Mouse (Mus musculus): ENCODE measurements around the gene Tpst2. TPM values are rescaled to one million over a fixed set of nuclear protein-coding genes. Genes with fewer than 3 reads are reported as not detected.

Gene Tpst2
- polyA plus RNA-seq, 1 experiment from 2014 or later = 35.3 TPM

GRCm38 (mm10) chr5:112287652-112288051 lies 11.2 kb downstream of the Tpst2 start:
- Histone ChIP-seq H3K9ac (replicated peaks; ENCODE audit: low read depth, low read length) (no peak overlapping the region), H3K4me1 (ENCODE audit: control insufficient read depth, insufficient read depth, low read length) (peaks cover 7% of the 10 kb centered on the region), H3K36me3 (ENCODE audit: control insufficient read depth, insufficient read depth, low read length) (no peaks in the 10 kb centered on the region), H3K4me3 (ENCODE audit: low read depth, low read length) (no peak overlapping the region), H3K9me3 (ENCODE audit: control insufficient read depth, low read depth, low read length) (no peaks in the 10 kb centered on the region), H3K27me3 (ENCODE audit: control insufficient read depth, insufficient read depth, low read length) (no peaks in the 10 kb centered on the region), H3K27ac (ENCODE audit: low read length) (no peak overlapping the region), H3K4me2 (replicated peaks; ENCODE audit: low read depth, low read length) (no peak overlapping the region)
- ATAC-seq (ENCODE audit: insufficient number of reproducible peaks, insufficient read depth, low FRiP score, low read depth) = no peak
- WGBS = 84% methylated on average over 2 of the region's 2 CpGs

DNA sequence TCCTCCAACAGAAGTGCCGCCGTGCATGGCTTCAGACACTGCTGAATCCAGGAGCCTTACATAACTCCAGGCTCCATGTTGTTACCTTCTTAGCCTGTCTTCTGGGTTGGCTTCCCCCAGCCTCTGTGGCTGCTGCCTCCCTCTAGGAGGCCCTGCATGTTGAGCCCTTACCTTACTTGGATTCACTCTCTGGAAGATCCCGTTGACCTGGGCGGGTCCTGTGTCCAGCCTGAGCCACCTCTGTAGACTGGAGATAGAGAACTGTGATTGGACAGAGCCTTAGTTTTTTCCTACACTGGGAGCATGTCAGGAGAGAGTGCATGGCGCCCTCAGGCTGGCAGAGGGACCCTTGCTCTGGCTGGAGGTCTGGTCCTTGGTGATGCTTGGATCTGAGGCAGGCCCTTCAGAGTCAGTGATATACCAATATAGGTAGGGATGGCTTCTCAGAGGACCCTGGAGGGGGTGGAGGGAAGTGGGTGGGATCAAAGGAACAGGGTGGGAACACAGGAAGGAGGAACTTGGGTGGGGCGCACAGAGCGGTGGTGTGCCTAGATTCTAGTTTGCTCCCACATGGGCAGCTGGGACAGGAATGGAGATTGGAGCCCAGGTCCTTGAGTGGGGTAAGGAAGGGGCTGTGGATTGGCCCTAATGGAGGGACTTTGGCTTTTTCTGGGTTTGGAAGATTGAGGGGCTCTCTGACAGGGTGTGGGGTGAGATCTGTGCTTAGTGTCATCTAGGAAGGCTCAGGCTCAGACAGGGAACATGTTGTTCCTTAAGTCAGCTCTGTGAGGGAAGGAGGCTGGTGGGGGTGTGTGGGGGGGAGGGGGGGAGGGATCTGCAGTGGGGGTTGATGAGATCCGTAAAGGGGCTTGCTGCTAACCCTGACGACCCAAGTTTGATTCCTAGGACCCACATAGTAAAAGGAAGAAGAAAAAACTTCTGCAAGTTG lies 12.0 kb downstream of the Tpst2 start:
- ATAC-seq (ENCODE audit: insufficient number of reproducible peaks, insufficient read depth, low FRiP score, low read depth) = no peak
- Histone ChIP-seq H3K4me1 (ENCODE audit: control insufficient read depth, insufficient read depth, low read length) (peaks cover 7% of the 10 kb centered on the region), H3K9ac (replicated peaks; ENCODE audit: low read depth, low read length) (no peak overlapping the region), H3K4me2 (replicated peaks; ENCODE audit: low read depth, low read length) (no peak overlapping the region), H3K27ac (ENCODE audit: low read length) (no peak overlapping the region), H3K36me3 (ENCODE audit: control insufficient read depth, insufficient read depth, low read length) (no peaks in the 10 kb centered on the region), H3K4me3 (ENCODE audit: low read depth, low read length) (no peak overlapping the region), H3K27me3 (ENCODE audit: control insufficient read depth, insufficient read depth, low read length) (no peaks in the 10 kb centered on the region), H3K9me3 (ENCODE audit: control insufficient read depth, low read depth, low read length) (no peaks in the 10 kb centered on the region)
- WGBS = 69% methylated on average over 9 of the region's 9 CpGs

GRCm38 (mm10) chr5:112289236-112289635 lies 12.7 kb downstream of the Tpst2 start:
- H3K9ac ChIP-seq (replicated peaks; ENCODE audit: low read depth, low read length) = no peak overlapping the region
- H3K36me3 ChIP-seq (ENCODE audit: control insufficient read depth, insufficient read depth, low read length) = no peaks in the 10 kb centered on the region
- H3K9me3 ChIP-seq (ENCODE audit: control insufficient read depth, low read depth, low read length) = no peaks in the 10 kb centered on the region
- ATAC-seq (ENCODE audit: insufficient number of reproducible peaks, insufficient read depth, low FRiP score, low read depth) = no peak
- no peak overlapping the region for H3K27ac ChIP-seq (ENCODE audit: low read length)
- 42% methylated on average over 8 of the region's 8 CpGs for WGBS
- peaks cover 7% of the 10 kb centered on the region for H3K4me1 ChIP-seq (ENCODE audit: control insufficient read depth, insufficient read depth, low read length)
- no peaks in the 10 kb centered on the region for H3K27me3 ChIP-seq (ENCODE audit: control insufficient read depth, insufficient read depth, low read length)
- no peak overlapping the region for H3K4me2 ChIP-seq (replicated peaks; ENCODE audit: low read depth, low read length)
- no peak overlapping the region for H3K4me3 ChIP-seq (ENCODE audit: low read depth, low read length)

- Histone ChIP-seq H3K4me1 (ENCODE audit: control insufficient read depth, insufficient read depth, low read length) (peaks cover 11% of the 10 kb centered on the region), H3K4me2 (replicated peaks; ENCODE audit: low read depth, low read length) (no peak overlapping the region)
- no peak for ATAC-seq (ENCODE audit: insufficient number of reproducible peaks, insufficient read depth, low FRiP score, low read depth)
These were observed 13.5 kb downstream of the Tpst2 start for GRCm38 (mm10) chr5:112289819-112290535.

DNA sequence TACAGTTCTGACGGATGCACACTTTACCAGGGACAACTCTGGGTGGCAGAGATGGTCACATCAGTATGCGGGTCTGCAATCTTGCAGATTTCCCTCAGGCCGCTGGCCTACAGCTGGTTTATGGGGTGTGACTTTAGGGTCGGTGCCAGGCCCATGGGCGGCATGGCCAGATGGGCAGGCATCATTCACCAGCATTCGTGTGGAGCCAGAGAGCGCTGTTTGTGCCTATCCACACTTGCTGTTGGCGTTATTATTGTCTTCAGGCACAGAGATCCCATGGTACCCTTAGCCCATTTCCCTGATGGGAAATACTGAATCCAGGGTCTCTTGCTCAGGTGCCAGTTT lies 14.0 kb downstream of the Tpst2 start:
- Histone ChIP-seq H3K4me2 (replicated peaks; ENCODE audit: low read depth, low read length) (no peak overlapping the region), H3K9ac (replicated peaks; ENCODE audit: low read depth, low read length) (no peak overlapping the region), H3K4me3 (ENCODE audit: low read depth, low read length) (no peak overlapping the region), H3K9me3 (ENCODE audit: control insufficient read depth, low read depth, low read length) (no peaks in the 10 kb centered on the region), H3K36me3 (ENCODE audit: control insufficient read depth, insufficient read depth, low read length) (no peaks in the 10 kb centered on the region), H3K27ac (ENCODE audit: low read length) (no peak overlapping the region), H3K4me1 (ENCODE audit: control insufficient read depth, insufficient read depth, low read length) (peaks cover 11% of the 10 kb centered on the region), H3K27me3 (ENCODE audit: control insufficient read depth, insufficient read depth, low read length) (no peaks in the 10 kb centered on the region)
- ATAC-seq (ENCODE audit: insufficient number of reproducible peaks, insufficient read depth, low FRiP score, low read depth) = no peak
- 94% methylated on average over 8 of the region's 8 CpGs for WGBS

More at GRCm38 (mm10) chr5:112289819-112290535, 13.5 kb downstream of the Tpst2 start:
- no peaks in the 10 kb centered on the region for H3K27me3 ChIP-seq (ENCODE audit: control insufficient read depth, insufficient read depth, low read length)
- H3K9ac ChIP-seq (replicated peaks; ENCODE audit: low read depth, low read length) = no peak overlapping the region
- H3K27ac ChIP-seq (ENCODE audit: low read length) = no peak overlapping the region
- WGBS = 81% methylated on average over 16 of the region's 16 CpGs
- H3K36me3 ChIP-seq (ENCODE audit: control insufficient read depth, insufficient read depth, low read length) = no peaks in the 10 kb centered on the region
- no peak overlapping the region for H3K4me3 ChIP-seq (ENCODE audit: low read depth, low read length)
- H3K9me3 ChIP-seq (ENCODE audit: control insufficient read depth, low read depth, low read length) = no peaks in the 10 kb centered on the region

DNA sequence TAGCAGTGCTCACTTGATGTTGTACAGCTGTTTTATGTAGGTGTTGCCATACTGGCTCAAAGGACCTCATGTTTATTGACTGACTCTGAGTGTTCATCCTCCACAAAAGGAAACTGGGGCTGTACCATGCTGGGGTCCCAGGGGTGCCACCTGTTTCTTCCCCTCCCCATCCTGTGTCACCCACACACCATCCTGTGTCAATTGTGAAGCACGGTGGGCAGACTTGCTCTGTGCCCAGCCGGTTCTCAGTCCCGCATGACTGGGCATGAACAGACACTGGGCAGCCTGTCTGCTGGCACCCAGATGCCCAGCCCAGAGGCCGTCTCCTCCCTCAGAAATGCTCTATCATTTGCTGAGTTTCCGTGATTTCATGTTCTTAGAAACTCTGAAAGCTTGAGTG lies 15.4 kb downstream of the Tpst2 start:
- ATAC-seq (ENCODE audit: insufficient number of reproducible peaks, insufficient read depth, low FRiP score, low read depth) = no peak
- no peaks in the 10 kb centered on the region for H3K27me3 ChIP-seq (ENCODE audit: control insufficient read depth, insufficient read depth, low read length)
- H3K4me2 ChIP-seq (replicated peaks; ENCODE audit: low read depth, low read length) = no peak overlapping the region
- WGBS = 91% methylated on average over 5 of the region's 5 CpGs
- no peak overlapping the region for H3K4me3 ChIP-seq (ENCODE audit: low read depth, low read length)
- no peaks in the 10 kb centered on the region for H3K9me3 ChIP-seq (ENCODE audit: control insufficient read depth, low read depth, low read length)
- H3K9ac ChIP-seq (replicated peaks; ENCODE audit: low read depth, low read length) = no peak overlapping the region
- no peak overlapping the region for H3K27ac ChIP-seq (ENCODE audit: low read length)
- H3K36me3 ChIP-seq (ENCODE audit: control insufficient read depth, insufficient read depth, low read length) = no peaks in the 10 kb centered on the region
- H3K4me1 ChIP-seq (ENCODE audit: control insufficient read depth, insufficient read depth, low read length) = peaks cover 7% of the 10 kb centered on the region; the same call in 1 of the 2 replicates

- peaks cover 7% of the 10 kb centered on the region; the same call in 1 of the 2 replicates for H3K4me1 ChIP-seq (ENCODE audit: control insufficient read depth, insufficient read depth, low read length)
These were observed 16.0 kb downstream of the Tpst2 start for GRCm38 (mm10) chr5:112292343-112292980.

GRCm38 (mm10) chr5:112293800-112294199 lies 17.3 kb downstream of the Tpst2 start:
- 47% methylated on average over 2 of the region's 2 CpGs for WGBS
- Histone ChIP-seq H3K36me3 (ENCODE audit: control insufficient read depth, insufficient read depth, low read length) (no peaks in the 10 kb centered on the region), H3K9me3 (ENCODE audit: control insufficient read depth, low read depth, low read length) (no peaks in the 10 kb centered on the region), H3K27ac (ENCODE audit: low read length) (no peak overlapping the region), H3K4me1 (ENCODE audit: control insufficient read depth, insufficient read depth, low read length) (peaks cover 7% of the 10 kb centered on the region; the same call in 1 of the 2 replicates), H3K4me3 (ENCODE audit: low read depth, low read length) (no peak overlapping the region), H3K9ac (replicated peaks; ENCODE audit: low read depth, low read length) (no peak overlapping the region), H3K4me2 (replicated peaks; ENCODE audit: low read depth, low read length) (no peak overlapping the region), H3K27me3 (ENCODE audit: control insufficient read depth, insufficient read depth, low read length) (no peaks in the 10 kb centered on the region)
- no peak for ATAC-seq (ENCODE audit: insufficient number of reproducible peaks, insufficient read depth, low FRiP score, low read depth)

More at GRCm38 (mm10) chr5:112292343-112292980, 16.0 kb downstream of the Tpst2 start:
- H3K9me3 ChIP-seq (ENCODE audit: control insufficient read depth, low read depth, low read length) = no peaks in the 10 kb centered on the region
- no peak for ATAC-seq (ENCODE audit: insufficient number of reproducible peaks, insufficient read depth, low FRiP score, low read depth)
- no peak overlapping the region for H3K27ac ChIP-seq (ENCODE audit: low read length)
- no peak overlapping the region for H3K4me2 ChIP-seq (replicated peaks; ENCODE audit: low read depth, low read length)
- no peak overlapping the region for H3K9ac ChIP-seq (replicated peaks; ENCODE audit: low read depth, low read length)
- H3K27me3 ChIP-seq (ENCODE audit: control insufficient read depth, insufficient read depth, low read length) = no peaks in the 10 kb centered on the region
- no peak overlapping the region for H3K4me3 ChIP-seq (ENCODE audit: low read depth, low read length)
- 77% methylated on average over 17 of the region's 17 CpGs for WGBS
- H3K36me3 ChIP-seq (ENCODE audit: control insufficient read depth, insufficient read depth, low read length) = no peaks in the 10 kb centered on the region

Data from stomach, embryonic 14.5 days (tissue).